Mouse (Mus musculus) left cerebral cortex, postnatal 4 days (tissue): ENCODE data around the gene Tnrc6b. TPM values are rescaled to one million over a fixed set of nuclear protein-coding genes. Genes with fewer than 3 reads are reported as not detected.

Experiments
- DNase-seq: peaks from one replicate; pipeline ENCODE4 v3.0.0-alpha.2; 2022
- intact Hi-C: fragments of 180-260 bp; cut with DNase I; formaldehyde crosslinking; loops from one replicate; pipeline ENCODE4 v1.15.1; 2025
- total RNA-seq, 2 experiments: library from RNA; stranded (reverse); gene quantifications; 2 replicates each; pipeline ENCODE4 v1.2.3; 2021

The Tnrc6b gene
- total RNA-seq, 2 experiments from 2014 or later, result 145 to 146 TPM

DNA sequence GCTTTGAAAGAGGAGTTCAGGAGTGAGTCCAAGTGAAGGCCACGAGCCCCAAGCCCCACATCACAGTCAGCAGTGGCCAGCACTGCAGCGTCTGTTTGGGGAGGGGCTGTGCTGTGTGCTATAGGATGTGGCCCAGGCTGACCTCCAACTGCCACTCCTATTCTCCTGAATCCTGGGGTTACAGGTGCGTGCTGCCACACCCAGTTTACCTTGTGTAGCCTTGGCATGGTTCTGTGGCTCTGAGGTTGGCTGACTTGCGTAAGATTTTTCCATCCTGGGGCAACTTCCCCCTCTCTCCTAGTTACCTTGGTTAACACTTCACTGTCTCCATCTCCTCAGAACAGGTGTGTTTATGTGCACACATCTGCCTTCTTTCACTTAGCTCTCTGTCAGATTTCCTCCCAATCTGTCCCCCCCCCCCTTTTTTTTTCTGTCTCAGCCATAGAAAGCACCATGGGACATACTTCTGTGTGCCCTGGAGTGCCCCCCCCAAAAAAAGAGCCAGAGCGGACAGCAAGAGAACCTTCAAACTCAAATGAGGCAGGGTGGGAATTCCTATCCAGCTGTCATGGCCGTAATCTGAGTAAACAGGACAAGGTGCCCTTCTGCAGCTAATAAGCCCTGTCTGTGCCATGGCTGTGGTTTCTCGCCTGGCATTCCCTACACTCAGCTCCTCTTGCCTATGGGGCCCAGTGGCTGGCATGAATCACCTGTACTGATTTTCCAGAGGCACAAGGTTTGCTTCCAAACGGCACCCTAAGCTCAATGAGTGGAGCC is 9.4 kb upstream of the Tnrc6b start:
- no peak for DNase-seq
- intact Hi-C loops, result loop anchor here (5.0 kb wide), 1 partner anchor 434 kb away; no protein-coding TSS in a partner anchor

DNA sequence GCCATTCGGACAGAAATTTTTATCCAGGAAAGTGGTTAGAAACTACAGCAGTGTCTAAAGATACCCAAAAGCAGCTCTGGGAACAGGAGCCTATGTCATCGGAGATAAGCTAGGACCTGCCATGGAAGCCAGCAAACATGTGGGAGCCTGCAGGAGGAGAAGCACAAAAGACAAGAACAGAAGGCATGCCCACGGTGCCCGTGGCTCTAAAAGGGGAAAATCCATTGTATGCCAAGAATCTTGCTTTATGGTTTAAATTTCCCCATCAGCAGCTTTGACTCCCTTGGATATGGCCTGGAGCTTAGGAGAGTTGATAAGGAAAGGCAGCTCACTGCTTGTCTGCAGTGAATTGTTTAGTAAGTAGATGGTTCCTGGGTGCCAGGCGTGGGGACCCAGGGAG is 8.2 kb upstream of the Tnrc6b start:
- no peak for DNase-seq
- intact Hi-C loops, result loop anchor here (5.0 kb wide), 1 partner anchor 436 kb away; no protein-coding TSS in a partner anchor

DNA sequence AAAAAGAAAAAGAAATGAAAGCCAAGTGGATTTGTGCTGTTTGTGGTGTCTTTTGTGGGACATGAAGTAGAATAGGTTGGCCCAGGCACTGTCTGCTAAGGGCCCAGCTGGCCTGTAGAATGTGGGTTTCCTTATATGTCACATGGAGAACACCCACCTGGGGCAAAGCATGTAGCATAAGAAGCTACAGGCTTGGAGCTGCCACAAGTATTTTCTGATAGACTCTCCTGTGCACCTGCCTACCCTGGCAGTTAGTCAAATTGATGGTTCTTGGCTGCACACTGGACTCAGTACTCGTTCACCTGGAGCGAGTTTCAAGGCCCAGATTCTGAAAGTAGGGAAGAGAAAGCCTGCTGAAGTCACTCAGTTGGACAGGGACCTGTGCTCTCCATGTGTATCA is 7.6 kb upstream of the Tnrc6b start:
- no peak for DNase-seq
- intact Hi-C loops, result loop anchor here (5.0 kb wide), 1 partner anchor 436 kb away; no protein-coding TSS in a partner anchor

DNA sequence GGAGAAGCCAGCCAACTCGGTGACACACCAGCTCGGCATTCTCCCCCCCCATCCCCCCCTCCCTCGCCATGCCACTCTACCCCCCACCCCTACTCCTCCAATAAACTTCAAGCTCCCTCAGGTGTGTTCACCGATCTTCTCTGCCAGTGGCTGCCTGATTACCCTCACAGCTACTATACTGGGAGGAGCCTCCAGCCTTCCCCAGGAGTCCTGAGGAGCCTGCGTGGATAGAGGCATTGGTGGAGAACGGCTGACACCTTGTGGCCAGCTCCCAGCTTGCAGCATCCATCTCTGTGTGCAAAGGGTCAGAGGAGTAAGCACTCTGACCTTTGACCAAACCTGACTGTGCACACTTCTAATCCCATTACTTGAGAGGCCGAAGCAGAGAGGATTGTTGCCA is 6.8 kb upstream of the Tnrc6b start:
- intact Hi-C loops, result loop anchor here (5.0 kb wide), 1 partner anchor 437 kb away; no protein-coding TSS in a partner anchor
- DNase-seq, result peak; percentile 80

DNA sequence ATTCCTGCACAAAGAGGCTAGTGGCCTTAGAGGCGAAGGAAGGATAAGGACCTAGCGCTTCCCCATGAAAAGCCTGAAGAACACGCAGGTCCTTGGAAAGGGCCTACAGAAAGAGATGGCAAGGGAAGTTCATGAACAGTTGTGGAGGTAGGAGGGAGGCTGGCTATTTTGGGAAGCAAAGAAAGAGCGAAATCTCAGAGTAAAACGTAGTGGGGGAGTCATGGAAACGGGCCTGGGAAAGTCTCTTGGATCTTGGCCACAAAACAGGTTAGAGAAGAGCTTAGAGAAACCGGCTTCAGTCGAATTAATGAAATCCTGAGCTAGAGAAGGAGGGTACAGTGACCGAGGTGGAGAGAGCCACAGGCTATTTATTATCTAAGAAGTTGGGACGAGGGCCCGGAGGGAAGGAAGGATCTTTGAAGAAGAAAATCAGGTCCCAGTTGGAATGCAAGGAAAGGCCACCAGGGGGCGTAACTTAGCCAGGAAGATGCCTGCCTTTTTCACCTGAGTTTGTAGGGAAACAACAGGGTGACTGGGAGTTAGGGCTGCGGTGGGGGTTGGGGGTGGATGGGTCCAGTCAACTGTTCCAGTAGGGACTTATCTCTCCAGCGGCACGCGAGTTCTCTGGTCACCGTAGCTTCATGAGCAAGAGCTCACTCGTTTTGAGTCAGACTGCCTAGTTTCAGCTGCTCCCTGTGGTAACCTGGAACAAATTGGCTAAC is 5.1 kb upstream of the Tnrc6b start:
- DNase-seq, result peak; percentile 81
- intact Hi-C loops, result loop anchor here (5.0 kb wide), 2 partner anchors 176 to 241 kb away; partner anchors contain the start of gene Adsl

DNA sequence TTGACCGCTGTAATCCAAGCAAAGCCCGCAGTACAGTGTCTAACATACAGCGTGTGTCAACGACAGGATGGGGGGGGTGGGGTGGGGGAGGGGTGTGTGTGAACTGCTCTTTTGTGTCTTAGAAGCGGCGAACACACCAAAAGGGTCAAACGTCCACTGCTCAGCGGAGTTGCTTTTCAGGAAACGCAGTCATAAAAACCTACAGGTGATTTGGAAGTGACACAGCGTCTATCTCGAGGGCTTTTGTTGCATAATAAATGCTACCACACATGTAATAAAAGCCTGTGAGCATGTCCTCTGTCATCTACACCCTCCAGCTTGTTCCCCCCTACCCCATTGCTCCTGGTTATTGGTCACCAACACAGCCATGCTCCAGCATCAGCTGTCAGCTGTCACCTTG is 4.5 kb upstream of the Tnrc6b start:
- intact Hi-C loops, result loop anchor here (5.0 kb wide), 2 partner anchors 176 to 241 kb away; partner anchors contain the start of gene Adsl

DNA sequence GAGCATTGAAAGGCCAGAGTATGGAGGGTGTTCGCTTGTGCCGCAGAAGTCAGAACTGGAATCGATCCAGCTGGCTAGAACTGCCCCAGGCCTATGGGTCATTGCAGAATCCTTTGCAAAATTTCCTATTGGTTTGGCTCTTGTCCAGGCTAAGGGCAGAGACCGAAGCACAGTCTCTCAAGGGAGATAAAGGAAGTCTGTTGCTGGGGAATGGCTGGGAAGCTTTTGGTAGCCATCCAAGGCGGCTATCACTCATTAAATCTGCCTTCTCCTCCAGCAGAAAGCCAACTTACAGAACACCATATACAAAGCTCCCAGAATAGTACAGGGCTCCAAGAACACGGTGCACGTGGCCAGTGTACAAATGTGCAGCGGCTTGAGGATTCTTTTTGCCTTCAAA is 4.0 kb upstream of the Tnrc6b start:
- intact Hi-C loops, result loop anchor here (5.0 kb wide), 2 partner anchors 175 to 240 kb away; partner anchors contain the start of gene Adsl
- peak; percentile 83 for DNase-seq

More for the DNA sequence above, 4.5 kb upstream of the Tnrc6b start:
- no peak for DNase-seq

DNA sequence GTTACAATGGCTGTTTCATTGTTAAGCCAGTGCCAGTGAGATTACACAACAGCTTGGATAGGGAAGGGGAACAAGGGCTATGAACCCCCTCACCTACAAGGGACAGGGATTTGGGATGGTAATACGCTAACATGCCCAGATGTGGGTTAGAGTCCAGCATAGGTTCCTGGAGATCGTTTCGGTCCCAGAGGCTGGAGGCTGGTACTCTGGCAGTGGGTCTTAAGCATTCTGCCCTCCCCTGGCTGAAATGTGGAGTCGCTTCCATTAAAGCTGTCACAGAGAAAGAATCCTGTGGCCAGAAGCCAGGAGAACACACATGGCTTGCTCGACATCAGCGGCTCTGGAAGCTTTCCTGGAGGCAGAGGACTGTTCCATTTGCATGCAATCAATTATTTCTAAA is 1.5 kb upstream of the Tnrc6b start:
- DNase-seq, result peak; percentile 84
- intact Hi-C loops, result loop anchor here (5.0 kb wide), 2 partner anchors 173 to 238 kb away; partner anchors contain the start of gene Adsl

DNA sequence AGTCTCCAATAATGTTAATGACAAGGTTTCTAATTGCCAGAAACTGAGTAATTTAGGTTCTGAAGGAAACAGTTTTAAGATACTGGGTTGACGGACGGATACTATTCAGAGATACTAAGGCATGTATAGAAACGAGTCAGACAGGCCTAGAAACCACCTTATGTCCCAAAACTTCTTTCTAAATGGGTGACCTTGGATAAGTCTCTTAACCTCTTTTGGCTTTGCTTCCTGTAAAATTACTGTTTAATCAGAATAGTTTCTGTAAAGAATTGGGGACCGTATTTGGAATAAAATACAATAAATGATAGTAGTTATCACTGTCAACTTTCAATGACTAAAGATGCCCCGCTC is 881 bp upstream of the Tnrc6b start:
- no peak for DNase-seq
- intact Hi-C loops, result loop anchor here (5.0 kb wide), 1 partner anchor 87 kb away; no protein-coding TSS in a partner anchor

DNA sequence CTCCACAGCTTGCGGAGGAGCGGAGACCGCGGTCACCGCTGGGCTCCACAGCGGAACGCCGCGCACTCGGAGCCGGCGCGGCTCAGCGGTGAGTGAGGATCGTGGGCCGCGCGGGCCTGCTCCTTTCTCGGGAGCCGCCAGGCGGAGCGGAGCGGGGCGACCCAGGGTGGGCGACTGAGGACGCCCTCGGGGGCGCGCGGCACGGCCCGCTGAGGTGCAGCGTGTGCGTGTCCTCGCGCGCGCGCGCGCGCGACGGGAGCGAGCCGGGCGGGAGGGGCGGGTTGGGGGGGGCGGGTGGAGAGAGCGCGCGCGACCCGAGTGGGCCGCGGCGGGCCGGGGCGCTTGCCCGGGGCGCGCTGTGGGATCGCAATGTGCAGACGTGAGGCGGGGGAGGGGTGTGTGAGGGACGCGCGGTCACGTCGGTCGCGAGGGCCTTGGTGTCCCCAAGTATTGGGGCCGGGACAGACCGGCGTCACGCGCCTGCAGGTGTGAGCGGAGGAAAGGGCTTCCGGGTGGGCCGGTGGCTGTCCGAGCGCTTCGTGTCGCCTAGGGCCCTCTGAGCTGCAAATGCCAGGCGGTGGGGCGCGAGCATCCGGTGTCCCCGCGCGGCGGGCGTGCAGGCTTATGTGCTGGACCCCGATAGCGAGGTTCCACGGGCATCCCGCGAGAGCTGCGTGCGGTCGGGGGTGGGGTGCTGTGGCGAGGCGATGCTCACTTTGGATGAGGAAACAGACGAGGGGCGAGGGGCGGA is 463 bp downstream of the Tnrc6b start:
- intact Hi-C loops, result loop anchor here (5.0 kb wide), 1 partner anchor 86 kb away; no protein-coding TSS in a partner anchor
- peak; percentile 66 for DNase-seq

DNA sequence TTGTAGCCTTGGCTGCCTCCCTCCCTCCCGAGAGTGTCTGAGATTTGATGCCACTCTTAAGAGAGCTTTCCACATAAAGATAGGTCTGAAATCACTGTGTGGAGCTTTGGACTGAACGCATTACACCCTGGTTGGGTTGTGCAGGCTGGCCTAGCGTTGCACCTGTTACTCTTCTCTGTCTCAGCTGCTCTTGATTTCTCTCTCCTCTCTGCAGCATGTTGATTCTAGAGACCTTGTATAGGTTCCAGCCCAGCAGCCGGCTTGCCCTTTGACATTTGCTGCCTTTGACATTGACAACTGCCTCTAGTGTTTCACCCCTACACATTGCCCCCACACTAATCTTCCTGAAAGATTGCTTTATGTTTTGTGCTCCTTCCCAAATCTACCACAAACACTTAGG is 3.2 kb downstream of the Tnrc6b start:
- DNase-seq, result no peak
- intact Hi-C loops, result loop anchor here (5.0 kb wide), 1 partner anchor 83 kb away; no protein-coding TSS in a partner anchor

DNA sequence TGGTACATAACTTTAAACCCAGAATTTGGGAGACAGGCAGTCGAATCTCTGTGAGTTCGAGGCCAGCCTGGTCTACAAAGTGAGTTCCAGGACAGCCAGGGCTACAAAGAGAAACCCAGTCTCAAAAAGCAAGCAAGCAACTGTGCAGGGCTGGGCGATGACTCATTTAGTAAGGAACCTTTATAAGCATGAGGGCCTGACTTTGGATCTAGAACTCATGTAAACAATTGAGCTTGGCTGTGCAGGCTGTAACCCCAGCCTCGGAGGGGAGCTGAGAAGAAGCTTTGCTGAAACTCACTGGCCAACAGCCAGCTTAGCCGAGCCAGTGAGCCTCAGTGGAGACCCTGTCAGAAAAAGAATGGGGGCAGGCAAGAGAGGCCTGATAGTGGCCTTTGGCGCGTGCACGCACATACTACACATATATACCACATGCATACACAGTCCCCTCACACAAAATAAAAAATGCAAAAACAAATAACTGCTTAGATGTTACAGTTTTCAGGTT is 5.6 kb downstream of the Tnrc6b start:
- intact Hi-C loops, result no loop called here
- DNase-seq, result no peak

DNA sequence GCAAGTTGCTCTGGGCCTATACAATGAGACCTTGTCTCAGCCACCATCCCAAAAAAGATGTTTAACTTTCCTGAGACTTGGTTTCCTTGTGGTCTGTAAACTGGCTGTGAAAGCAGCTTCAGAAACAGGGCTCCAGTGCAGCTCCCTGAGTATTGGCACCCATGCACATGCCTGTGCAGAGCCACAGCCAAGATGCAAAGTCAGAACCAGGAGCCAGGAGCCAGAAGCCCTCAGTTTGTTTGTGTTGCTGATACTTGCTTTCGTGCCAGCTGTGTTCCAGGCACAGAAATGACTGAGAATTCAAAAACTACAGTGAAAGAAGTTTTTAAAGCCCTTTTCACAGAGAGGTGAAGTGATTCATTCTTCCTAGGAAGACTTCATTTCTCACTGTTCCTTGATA is 6.3 kb downstream of the Tnrc6b start:
- no peak for DNase-seq
- intact Hi-C loops, result no loop called here

DNA sequence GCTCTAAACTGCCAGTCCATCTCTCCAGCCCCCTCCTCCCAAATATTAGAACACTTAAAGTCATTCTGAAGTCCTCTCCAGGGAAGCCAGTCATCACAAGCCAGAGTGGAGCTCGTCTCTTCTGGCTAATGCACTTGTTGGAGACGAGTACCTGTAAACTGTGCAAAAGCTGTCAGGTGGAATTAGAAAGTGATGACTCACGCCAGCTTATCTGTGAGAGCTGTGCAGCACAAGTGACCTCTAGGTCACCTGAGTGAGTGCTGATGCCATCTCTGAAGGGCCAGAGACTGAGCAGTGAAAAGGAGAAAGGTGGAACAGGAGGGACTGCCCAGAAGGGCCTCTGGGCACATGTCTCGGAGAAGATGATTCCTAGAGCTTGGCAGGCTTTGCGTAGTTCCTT is 9.1 kb downstream of the Tnrc6b start:
- no peak for DNase-seq
- intact Hi-C loops, result no loop called here

DNA sequence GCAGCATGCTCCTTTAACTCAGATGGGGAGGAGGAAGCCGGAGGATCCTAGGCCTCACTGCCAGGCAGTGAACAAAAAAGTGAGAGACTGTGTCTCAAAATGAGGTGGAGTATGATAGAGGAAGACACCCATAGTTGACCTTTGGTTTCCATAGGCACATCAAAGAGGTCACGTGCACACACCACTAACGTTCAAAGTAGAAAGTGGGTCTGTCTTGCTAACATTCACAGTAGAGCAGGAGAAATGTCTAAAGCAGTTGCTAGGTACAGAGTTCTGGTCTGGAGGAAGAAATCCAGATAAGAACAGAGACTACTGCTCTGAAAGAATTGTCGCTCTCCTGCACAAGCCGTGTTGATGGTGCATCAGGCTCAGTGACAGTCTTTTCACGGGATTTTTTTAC is 10.7 kb downstream of the Tnrc6b start:
- no peak for DNase-seq
- intact Hi-C loops, result no loop called here

DNA sequence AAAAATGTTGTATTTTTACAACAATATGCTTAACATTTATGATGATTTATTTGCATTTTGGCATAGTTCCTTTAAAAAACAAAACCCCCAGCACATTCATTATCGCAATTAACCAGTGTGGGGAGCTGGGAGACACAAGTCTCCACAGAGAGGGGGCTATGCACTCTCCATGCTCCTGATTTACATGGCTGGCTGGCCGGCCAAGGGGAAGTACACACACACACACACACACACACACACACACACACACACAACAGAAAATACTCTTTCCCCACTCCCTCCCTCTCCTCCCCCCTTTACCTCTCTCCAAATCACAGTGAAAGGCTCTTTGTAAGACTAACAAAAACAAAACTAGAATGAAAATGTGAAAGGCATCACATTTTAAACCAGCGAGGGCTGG is 11.3 kb downstream of the Tnrc6b start:
- intact Hi-C loops, result no loop called here
- no peak for DNase-seq

DNA sequence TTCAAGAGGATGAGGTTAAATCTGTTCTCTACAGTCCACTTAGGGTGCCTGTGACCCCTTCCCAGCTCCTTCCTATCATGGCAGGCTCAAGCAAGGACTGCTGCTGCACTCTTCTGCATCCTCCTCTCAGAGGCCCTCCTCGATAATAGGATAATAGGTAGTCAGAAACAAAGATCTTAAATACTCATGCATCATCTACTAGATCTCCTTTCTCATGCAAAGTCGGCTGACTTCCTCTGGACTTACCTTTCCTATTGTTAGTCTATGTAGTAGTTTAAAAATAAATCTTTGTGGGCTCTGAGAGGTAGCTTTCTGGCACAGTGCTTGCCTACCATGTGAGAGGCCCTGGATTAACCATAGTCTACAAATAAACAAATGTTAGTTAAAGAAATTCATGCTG is 18.4 kb downstream of the Tnrc6b start:
- intact Hi-C loops, result no loop called here
- no peak for DNase-seq

DNA sequence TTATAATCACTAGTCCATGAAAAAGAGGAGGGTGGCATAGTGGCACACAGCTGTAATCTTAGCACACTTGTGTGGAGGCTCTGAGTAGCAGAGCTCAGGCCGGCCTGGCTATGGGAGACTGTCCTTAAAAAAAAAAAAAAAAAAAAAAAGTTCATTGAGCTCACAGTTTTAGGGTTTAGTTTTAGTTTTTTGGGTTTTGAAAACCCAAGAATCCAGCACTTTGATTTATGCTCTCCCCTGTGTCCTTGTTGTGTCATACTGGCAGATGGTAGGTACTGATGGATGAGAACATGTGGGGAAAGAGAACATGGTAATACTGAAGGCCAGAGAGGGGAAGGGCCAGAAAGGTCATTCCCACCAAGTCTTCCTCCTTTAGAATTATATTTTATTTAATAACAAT is 19.9 kb downstream of the Tnrc6b start:
- no peak for DNase-seq
- intact Hi-C loops, result no loop called here

DNA sequence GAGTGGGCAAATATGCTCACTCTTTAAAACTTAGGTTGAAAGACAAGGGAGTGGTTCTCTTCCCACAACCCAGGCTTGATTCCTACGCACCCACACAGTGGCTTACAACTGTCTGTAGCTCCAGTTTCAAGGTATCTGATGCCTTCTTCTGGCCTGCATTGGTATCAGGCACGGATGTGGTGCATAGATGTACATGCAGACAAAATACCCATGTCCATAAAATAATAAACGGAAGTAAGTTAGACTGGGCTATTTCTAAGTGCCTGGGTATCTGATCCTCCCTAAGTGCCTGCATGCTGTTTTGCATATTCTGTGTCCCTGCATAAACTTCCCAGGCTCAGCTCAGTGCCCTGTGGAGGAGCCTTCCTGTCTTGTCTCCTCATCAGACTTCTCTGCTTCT is 20.4 kb downstream of the Tnrc6b start:
- no peak for DNase-seq
- intact Hi-C loops, result no loop called here

DNA sequence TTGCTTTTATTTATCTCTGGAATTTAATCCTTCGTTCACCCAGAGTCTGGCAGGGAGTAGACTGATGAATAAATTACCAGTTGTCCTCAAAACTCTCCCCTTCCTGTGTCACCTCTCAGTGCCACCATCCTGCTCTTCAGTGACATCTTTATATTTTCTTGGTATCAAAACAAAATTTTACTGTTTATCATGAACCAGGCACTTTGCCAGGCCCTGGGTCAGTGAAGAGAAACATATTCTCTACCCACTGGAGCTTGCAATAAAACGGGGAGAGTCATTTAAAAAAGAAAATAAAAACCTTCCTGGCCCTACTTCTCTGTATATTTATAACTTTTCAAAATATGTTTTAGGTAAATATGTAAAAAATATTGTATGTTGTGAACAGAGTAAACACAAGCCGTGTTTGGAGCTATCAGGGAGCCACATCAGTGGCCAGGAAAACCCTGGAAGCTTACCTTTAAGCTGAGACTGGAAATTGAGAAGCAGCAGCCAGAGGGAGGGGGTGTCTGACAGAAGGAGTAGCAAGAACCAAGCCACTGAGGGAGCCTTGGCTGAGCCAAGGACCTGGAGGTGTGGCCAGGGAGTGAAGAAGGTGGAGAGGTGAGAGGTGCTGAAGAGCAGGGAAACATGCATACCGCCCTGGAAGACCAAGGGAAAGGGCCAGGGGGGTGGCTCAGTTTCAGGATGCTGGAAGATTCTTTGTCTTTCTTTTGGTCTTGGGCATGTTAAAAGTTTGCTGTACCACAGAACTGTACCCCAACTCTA is 21.3 kb downstream of the Tnrc6b start:
- intact Hi-C loops, result no loop called here
- DNase-seq, result no peak
